Comparison of ENCODE assay signal across 8 mouse cellular contexts in the genomic region with DNA sequence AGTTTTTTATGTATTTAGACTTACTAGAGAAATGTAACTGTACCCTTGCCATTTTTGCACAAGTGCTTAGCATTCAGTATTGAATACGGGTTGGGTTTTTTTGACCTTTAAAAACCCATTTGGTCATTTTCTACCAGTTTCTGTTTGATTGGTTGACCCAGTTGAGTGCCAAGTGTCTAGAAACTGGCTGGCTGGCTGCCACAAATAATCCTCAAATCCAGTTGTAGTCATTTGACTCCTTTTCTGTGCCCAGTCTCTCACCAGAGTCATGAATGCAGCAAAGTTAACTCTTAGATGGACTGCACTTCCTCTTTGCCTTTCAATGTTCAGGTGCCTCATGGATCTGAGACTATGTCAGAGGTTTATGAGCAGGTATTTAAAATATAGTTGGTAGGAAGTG. TPM values are rescaled to one million over a fixed set of nuclear protein-coding genes. Genes with fewer than 3 reads are reported as not detected.
A peak's percentile ranks its signal among the peaks of the same experiment; 100 is the strongest.
DNase-seq lines count a peak whose midpoint lies in the region; ATAC-seq and TF ChIP-seq lines count a peak whose summit lies in the region.

No protein-coding gene starts in this region.

- WGBS in liver, embryonic 12.5 days (ENCODE audit: insufficient replicate concordance) = 88% methylated on average over 1 of the region's 1 CpGs

- peak overlapping the region; percentile 93 for H3K4me2 ChIP-seq in liver, embryonic 12.5 days

- H3K4me3 ChIP-seq in testis, adult 2 months (ENCODE audit: control insufficient read depth, low read depth, low read length) = peak overlapping the region; percentile 53; the same call in 1 of the 2 replicates
- no peak overlapping the region for H3K4me3 ChIP-seq in liver, embryonic 12.5 days

- TF ChIP-seq POLR2A in testis, adult 2 months (IDR thresholded peaks at IDR 0.05; ENCODE audit: control insufficient read depth, low read depth, low read length) = no peak

- H3K9ac ChIP-seq in liver, embryonic 12.5 days = no peak overlapping the region

- peaks cover 13% of the 10 kb centered on the region for H3K4me1 ChIP-seq in testis, adult 2 months (ENCODE audit: control insufficient read depth, insufficient read depth, low read length)
- peaks cover 58% of the 10 kb centered on the region for H3K4me1 ChIP-seq in liver, embryonic 12.5 days

- TF ChIP-seq CTCF in testis, adult 2 months (IDR thresholded peaks at IDR 0.05; ENCODE audit: control insufficient read depth, insufficient read depth, insufficient replicate concordance, low read depth, low read length) = no peak

- H3K27ac ChIP-seq in testis, adult 2 months (ENCODE audit: control insufficient read depth, insufficient read depth, low read depth, low read length) = no peak overlapping the region
- no peak overlapping the region for H3K27ac ChIP-seq in liver, embryonic 12.5 days

- intact Hi-C loops in heart, postnatal 10 days (cut with DNase I) = no loop called here

- no peaks in the 10 kb centered on the region; the same call in none of the 2 replicates for H3K36me3 ChIP-seq in testis, adult 2 months (ENCODE audit: control insufficient read depth, insufficient read depth, low read length)
- no peaks in the 10 kb centered on the region for H3K36me3 ChIP-seq in liver, embryonic 12.5 days

- no peaks in the 10 kb centered on the region for H3K27me3 ChIP-seq in testis, adult 2 months (ENCODE audit: control insufficient read depth, insufficient read depth, low read length)
- H3K27me3 ChIP-seq in liver, embryonic 12.5 days (replicated peaks) = no peaks in the 10 kb centered on the region

- peak; percentile 16 to 30 for DNase-seq in heart, postnatal 10 days
- DNase-seq in heart, adult 8-10 months (ENCODE audit: low spot score) = no peak
- no peak for DNase-seq in testis, postnatal 10 days (ENCODE audit: low spot score)
- DNase-seq in frontal cortex, postnatal 14 days (ENCODE audit: low spot score in 2 of 2) = no peak
- DNase-seq in cerebellum, adult 11 months = no peak

- no peaks in the 10 kb centered on the region for H3K9me3 ChIP-seq in liver, embryonic 12.5 days (replicated peaks)

- ATAC-seq in liver, embryonic 12.5 days = no peak
- ATAC-seq in CD4-positive, CD25-positive, alpha-beta regulatory T cell, adult 4 months = no peak

RNA-seq across cellular contexts. Expression of gene Chka, which starts 2.3 kb away (rescaled TPM):
- total RNA-seq in heart, postnatal 10 days (2021) = 10 to 100 TPM; 12.1 to 17.8 TPM
- total RNA-seq in heart, adult 8-10 months (2022) = 10 to 100 TPM in 1 of 4 experiments, 1 to 10 TPM in 3; 8.3 to 10.4 (median 8.7) TPM
- 85.7 and 90.2 TPM in 2 replicates for polyA plus RNA-seq in testis, adult 2 months (2012; rRNA removed)
- polyA plus RNA-seq in liver, embryonic 12.5 days (2016; fragmentation: Nextera tagmentation; extraction: Ambion mirVana) = 25.5 and 26.7 TPM in 2 replicates
- polyA plus RNA-seq in CD4-positive, CD25-positive, alpha-beta regulatory T cell, adult 4 months (2017; shearing (Covaris generic)) = 1 to 10 TPM; 2.5 to 3.7 TPM

RNA-seq across cellular contexts. Expression of gene Tcirg1, which starts 53.0 kb away (rescaled TPM):
- total RNA-seq in heart, postnatal 10 days (2021) = 10 to 100 TPM; 15.7 to 16.2 TPM
- total RNA-seq in heart, adult 8-10 months (2022) = 10 to 100 TPM in 2 of 4 experiments, 1 to 10 TPM in 2; 8.5 to 13.9 (median 9.3) TPM
- 11.2 and 11.4 TPM in 2 replicates for polyA plus RNA-seq in testis, adult 2 months (2012; rRNA removed)
- polyA plus RNA-seq in liver, embryonic 12.5 days (2016; fragmentation: Nextera tagmentation; extraction: Ambion mirVana) = 24.7 and 26.1 TPM in 2 replicates
- 100 to 1,000 TPM in 1 of 2 experiments, 10 to 100 TPM in 1; 51.3 to 100 TPM for polyA plus RNA-seq in CD4-positive, CD25-positive, alpha-beta regulatory T cell, adult 4 months (2017; shearing (Covaris generic))

RNA-seq across cellular contexts. Expression of gene Ndufs8, which starts 58.7 kb away (rescaled TPM):
- total RNA-seq in heart, postnatal 10 days (2021) = 100 to 1,000 TPM; 358 to 371 TPM
- 100 to 1,000 TPM; 481 to 543 (median 507) TPM for total RNA-seq in heart, adult 8-10 months (2022)
- 69.9 and 91.3 TPM in 2 replicates for polyA plus RNA-seq in testis, adult 2 months (2012; rRNA removed)
- 197 and 218 TPM in 2 replicates for polyA plus RNA-seq in liver, embryonic 12.5 days (2016; fragmentation: Nextera tagmentation; extraction: Ambion mirVana)
- polyA plus RNA-seq in CD4-positive, CD25-positive, alpha-beta regulatory T cell, adult 4 months (2017; shearing (Covaris generic)) = 100 to 1,000 TPM; 219 to 234 TPM

Comparison
In these comparisons a context has a peak if more than half of its experiments do, and no peak if none do; other contexts are left out.
1. DNase-seq: peak in heart, postnatal 10 days (2 of 2); none in heart, adult 8-10 months (single experiment), testis, postnatal 10 days (single experiment), frontal cortex, postnatal 14 days (0 of 2) and cerebellum, adult 11 months (single experiment).